Mouse (Mus musculus): ENCODE measurements around the gene Ganab. TPM values are rescaled to one million over a fixed set of nuclear protein-coding genes. Genes with fewer than 3 reads are reported as not detected.
A peak's percentile ranks its signal among the peaks of the same experiment; 100 is the strongest.

The Ganab gene
- polyA plus RNA-seq, 1 experiment from 2014 or later = 103 TPM

GRCm38 (mm10) chr19:8943047-8943446 lies 45.2 kb downstream of the Ganab start:
- Histone ChIP-seq H3K9me3 (no peaks in the 10 kb centered on the region), H3K27ac (peak overlapping the region; percentile 99; the same call in 1 of the 2 replicates), H3K4me3 (peak overlapping the region; percentile 98), H3K36me3 (peaks cover 54% of the 10 kb centered on the region), H3K4me1 (peaks cover 26% of the 10 kb centered on the region), H3K27me3 (ENCODE audit: insufficient read depth, poor library complexity, severe bottlenecking) (no peaks in the 10 kb centered on the region)
- WGBS = 66% methylated on average over 2 of the region's 2 CpGs
- no peak for DNase-seq (ENCODE audit: low spot score)

GRCm38 (mm10) chr19:8944062-8944461 lies 46.2 kb downstream of the Ganab start:
- peak overlapping the region; percentile 62 for H3K27ac ChIP-seq
- H3K4me3 ChIP-seq = peak overlapping the region; percentile 98
- 57% methylated on average over 5 of the region's 5 CpGs for WGBS
- H3K36me3 ChIP-seq = peaks cover 56% of the 10 kb centered on the region
- H3K27me3 ChIP-seq (ENCODE audit: insufficient read depth, poor library complexity, severe bottlenecking) = no peaks in the 10 kb centered on the region
- no peak for DNase-seq (ENCODE audit: low spot score)
- H3K4me1 ChIP-seq = peaks cover 26% of the 10 kb centered on the region
- no peaks in the 10 kb centered on the region for H3K9me3 ChIP-seq

GRCm38 (mm10) chr19:8944750-8945149 lies 46.9 kb downstream of the Ganab start:
- 46% methylated on average over 5 of the region's 5 CpGs for WGBS
- Histone ChIP-seq H3K4me1 (peaks cover 26% of the 10 kb centered on the region), H3K27me3 (ENCODE audit: insufficient read depth, poor library complexity, severe bottlenecking) (no peaks in the 10 kb centered on the region), H3K4me3 (peak overlapping the region; percentile 19; the same call in 1 of the 2 replicates), H3K36me3 (peaks cover 59% of the 10 kb centered on the region), H3K27ac (no peak overlapping the region), H3K9me3 (no peaks in the 10 kb centered on the region)
- DNase-seq (ENCODE audit: low spot score) = no peak

GRCm38 (mm10) chr19:8945251-8945650 lies 47.4 kb downstream of the Ganab start:
- Histone ChIP-seq H3K27me3 (ENCODE audit: insufficient read depth, poor library complexity, severe bottlenecking) (no peaks in the 10 kb centered on the region), H3K27ac (no peak overlapping the region), H3K9me3 (no peaks in the 10 kb centered on the region), H3K36me3 (peaks cover 63% of the 10 kb centered on the region), H3K4me3 (peak overlapping the region; percentile 19; the same call in 1 of the 2 replicates), H3K4me1 (peaks cover 26% of the 10 kb centered on the region)
- WGBS = 86% methylated on average over 6 of the region's 6 CpGs
- no peak for DNase-seq (ENCODE audit: low spot score)

GRCm38 (mm10) chr19:8946929-8947328 lies 49.1 kb downstream of the Ganab start:
- H3K27me3 ChIP-seq (ENCODE audit: insufficient read depth, poor library complexity, severe bottlenecking) = no peaks in the 10 kb centered on the region
- H3K36me3 ChIP-seq = peaks cover 80% of the 10 kb centered on the region
- H3K9me3 ChIP-seq = no peaks in the 10 kb centered on the region
- H3K4me3 ChIP-seq = no peak overlapping the region
- WGBS = 86% methylated on average over 7 of the region's 7 CpGs
- peaks cover 14% of the 10 kb centered on the region for H3K4me1 ChIP-seq
- no peak overlapping the region for H3K27ac ChIP-seq
- DNase-seq (ENCODE audit: low spot score) = no peak

GRCm38 (mm10) chr19:8950190-8950589 lies 52.3 kb downstream of the Ganab start:
- DNase-seq (ENCODE audit: low spot score) = no peak
- H3K27ac ChIP-seq = no peak overlapping the region
- H3K36me3 ChIP-seq = peaks cover 73% of the 10 kb centered on the region
- no peaks in the 10 kb centered on the region for H3K9me3 ChIP-seq
- H3K4me1 ChIP-seq = peaks cover 6% of the 10 kb centered on the region; the same call in 1 of the 2 replicates
- WGBS = 93% methylated on average over 5 of the region's 5 CpGs
- no peaks in the 10 kb centered on the region for H3K27me3 ChIP-seq (ENCODE audit: insufficient read depth, poor library complexity, severe bottlenecking)
- no peak overlapping the region for H3K4me3 ChIP-seq

GRCm38 (mm10) chr19:8952241-8952640 lies 54.4 kb downstream of the Ganab start:
- no peaks in the 10 kb centered on the region for H3K9me3 ChIP-seq
- H3K4me1 ChIP-seq = peaks cover 6% of the 10 kb centered on the region; the same call in 1 of the 2 replicates
- H3K36me3 ChIP-seq = peaks cover 73% of the 10 kb centered on the region
- no peak overlapping the region for H3K27ac ChIP-seq
- no peaks in the 10 kb centered on the region for H3K27me3 ChIP-seq (ENCODE audit: insufficient read depth, poor library complexity, severe bottlenecking)
- no peak for DNase-seq (ENCODE audit: low spot score)
- 86% methylated on average over 9 of the region's 9 CpGs for WGBS
- H3K4me3 ChIP-seq = no peak overlapping the region

GRCm38 (mm10) chr19:8953135-8954039 lies 55.5 kb downstream of the Ganab start, which contains the start of gene Tut1:
Gene Tut1, plus strand, starts transcription at chr19:8953847.
- no peaks in the 10 kb centered on the region for H3K27me3 ChIP-seq (ENCODE audit: insufficient read depth, poor library complexity, severe bottlenecking)
- peak within 1 kb of the TSS; percentile 90 for H3K27ac ChIP-seq
- H3K9me3 ChIP-seq = no peaks in the 10 kb centered on the region
- H3K36me3 ChIP-seq = peaks cover 71% of the 10 kb centered on the region
- WGBS = 3% methylated on average over 46 of the region's 46 CpGs
- peaks cover 6% of the 10 kb centered on the region; the same call in 1 of the 2 replicates for H3K4me1 ChIP-seq
- peak within 1 kb of the TSS; percentile 87 for H3K4me3 ChIP-seq
- DNase-seq (ENCODE audit: low spot score) = peak; percentile 97

GRCm38 (mm10) chr19:8954171-8954570 lies 56.3 kb downstream of the Ganab start:
- Histone ChIP-seq H3K9me3 (no peaks in the 10 kb centered on the region), H3K4me3 (peak overlapping the region; percentile 87), H3K27ac (peak overlapping the region; percentile 90), H3K36me3 (peaks cover 69% of the 10 kb centered on the region), H3K4me1 (peaks cover 6% of the 10 kb centered on the region; the same call in 1 of the 2 replicates), H3K27me3 (ENCODE audit: insufficient read depth, poor library complexity, severe bottlenecking) (no peaks in the 10 kb centered on the region)
- DNase-seq (ENCODE audit: low spot score) = no peak
- 10% methylated on average over 9 of the region's 9 CpGs for WGBS

- H3K4me1 ChIP-seq = peaks cover 13% of the 10 kb centered on the region
- H3K4me3 ChIP-seq = no peak overlapping the region
- 85% methylated on average over 2 of the region's 2 CpGs for WGBS
- no peaks in the 10 kb centered on the region for H3K9me3 ChIP-seq
- no peak overlapping the region for H3K27ac ChIP-seq
- H3K36me3 ChIP-seq = peaks cover 83% of the 10 kb centered on the region
- DNase-seq (ENCODE audit: low spot score) = no peak
- no peaks in the 10 kb centered on the region for H3K27me3 ChIP-seq (ENCODE audit: insufficient read depth, poor library complexity, severe bottlenecking)
Observed at GRCm38 (mm10) chr19:8962256-8962655, 64.4 kb downstream of the Ganab start.

- no peak overlapping the region; the same call in 1 of the 2 replicates for H3K4me3 ChIP-seq
- peaks cover 19% of the 10 kb centered on the region for H3K4me1 ChIP-seq
- peaks cover 76% of the 10 kb centered on the region for H3K36me3 ChIP-seq
- no peak overlapping the region for H3K27ac ChIP-seq
- 84% methylated on average over 11 of the region's 11 CpGs for WGBS
- no peaks in the 10 kb centered on the region for H3K27me3 ChIP-seq (ENCODE audit: insufficient read depth, poor library complexity, severe bottlenecking)
- H3K9me3 ChIP-seq = no peaks in the 10 kb centered on the region
- DNase-seq (ENCODE audit: low spot score) = no peak
Observed at GRCm38 (mm10) chr19:8965075-8965474, 67.2 kb downstream of the Ganab start.

- peak overlapping the region; percentile 92 for H3K27ac ChIP-seq
- H3K9me3 ChIP-seq = no peaks in the 10 kb centered on the region
- no peaks in the 10 kb centered on the region for H3K27me3 ChIP-seq (ENCODE audit: insufficient read depth, poor library complexity, severe bottlenecking)
- H3K4me1 ChIP-seq = peaks cover 19% of the 10 kb centered on the region
- no peak for DNase-seq (ENCODE audit: low spot score)
- 71% methylated on average over 8 of the region's 8 CpGs for WGBS
- H3K36me3 ChIP-seq = peaks cover 76% of the 10 kb centered on the region
- H3K4me3 ChIP-seq = peak overlapping the region; percentile 89
Observed at GRCm38 (mm10) chr19:8965771-8966170, 67.9 kb downstream of the Ganab start.

GRCm38 (mm10) chr19:8966198-8966589 lies 68.3 kb downstream of the Ganab start:
- Histone ChIP-seq H3K4me1 (peaks cover 19% of the 10 kb centered on the region), H3K9me3 (no peaks in the 10 kb centered on the region), H3K4me3 (peak overlapping the region; percentile 89), H3K36me3 (peaks cover 76% of the 10 kb centered on the region), H3K27ac (peak overlapping the region; percentile 92), H3K27me3 (ENCODE audit: insufficient read depth, poor library complexity, severe bottlenecking) (no peaks in the 10 kb centered on the region)
- WGBS = 40% methylated on average over 5 of the region's 5 CpGs
- DNase-seq (ENCODE audit: low spot score) = no peak
